Mouse (Mus musculus) heart, embryonic 15.5 days (tissue): Measurements from ENCODE around the gene Gm44805. TPM values are rescaled to one million over a fixed set of nuclear protein-coding genes. Genes with fewer than 3 reads are reported as not detected.
"Not testable (repeated sequence)": the region's sequence is repeated elsewhere in the genome, so short reads cannot be mapped to it uniquely, and the experiment has no call there.

ENCODE experiments used
- ATAC-seq: fragments of 200-750 bp; cut with Nextera tagmentation; replicated peaks from 2 replicates; pipeline ENCODE4 v1.8.0; 2017; ENCODE audit warnings: low read depth, moderate TSS enrichment; ENCODE audit not compliant: insufficient number of reproducible peaks, insufficient read depth, low FRiP score
- H3K27ac ChIP-seq: fragments of 300-500 bp; sonication (generic); 2 replicates; pipeline ENCODE4 v1.5.1; 2015; ENCODE audit warnings: mild to moderate bottlenecking, inconsistent platforms
- H3K27me3 ChIP-seq: fragments of 300-500 bp; sonication (generic); 2 replicates; pipeline ENCODE4 v1.6.1; 2015; ENCODE audit warnings: inconsistent platforms
- H3K36me3 ChIP-seq: fragments of 300-500 bp; sonication (generic); 2 replicates; pipeline ENCODE4 v1.6.1; 2015; ENCODE audit warnings: mild to moderate bottlenecking, inconsistent platforms
- H3K4me1 ChIP-seq: fragments of 300-500 bp; sonication (generic); replicated peaks from 2 replicates; pipeline ENCODE4 v1.6.1; 2015; ENCODE audit warnings: inconsistent platforms
- H3K4me2 ChIP-seq: fragments of 300-500 bp; sonication (generic); 2 replicates; pipeline ENCODE4 v1.6.1; 2015; ENCODE audit warnings: inconsistent platforms, mild to moderate bottlenecking, moderate library complexity
- H3K4me3 ChIP-seq: fragments of 300-500 bp; sonication (generic); 2 replicates; pipeline ENCODE4 v1.5.1; 2015; ENCODE audit warnings: mild to moderate bottlenecking, inconsistent platforms
- H3K9ac ChIP-seq: fragments of 300-500 bp; sonication (generic); 2 replicates; pipeline ENCODE4 v1.6.1; 2015; ENCODE audit warnings: mild to moderate bottlenecking, inconsistent platforms
- H3K9me3 ChIP-seq: fragments of 300-500 bp; sonication (generic); replicated peaks from 2 replicates; pipeline ENCODE4 v1.6.1; 2016; ENCODE audit warnings: inconsistent platforms
- WGBS: fragments of 180-500 bp; shearing (Covaris S2); methylation state at CpG from one replicate; pipeline ENCODE4 v1.1.7; 2015; ENCODE audit warnings: mixed read lengths; 5-methylcytosine and 5-hydroxymethylcytosine counted together
- polyA plus RNA-seq: library from polyadenylated mRNA; unstranded; fragments of >200 nt; fragmentation: Nextera tagmentation; extraction: Ambion mirVana; gene quantifications from 2 replicates; pipeline ENCODE4 v1.2.1, GENCODE M21; 2015

Gm44805 gene
- polyA plus RNA-seq, 1 experiment from 2014 or later, result 0.25 TPM

DNA sequence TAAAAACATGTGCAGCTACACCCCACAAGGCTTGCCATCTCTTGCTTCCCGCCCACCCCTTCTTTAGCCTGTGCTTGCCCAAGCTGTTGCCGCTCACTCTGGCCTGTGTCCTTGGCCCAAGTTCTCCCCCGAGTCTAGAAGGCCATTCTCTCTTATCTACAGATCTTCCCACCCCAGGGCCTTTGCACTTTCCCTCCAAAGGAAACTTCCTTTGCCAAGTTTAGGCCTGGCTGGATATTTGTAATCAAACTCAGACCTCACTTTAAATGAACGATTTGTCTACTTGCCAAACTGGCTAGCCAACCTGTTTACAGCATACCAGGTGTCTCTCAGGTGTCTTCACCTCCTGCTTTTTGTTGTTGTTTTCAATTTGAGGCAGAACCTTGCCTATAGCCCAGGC, 9.6 kb upstream of the Gm44805 start:
- Histone ChIP-seq H3K27me3 (no peaks in the 10 kb centered on the region), H3K4me2 (no peak overlapping the region), H3K9ac (no peak overlapping the region), H3K9me3 (no peaks in the 10 kb centered on the region), H3K4me3 (no peak overlapping the region), H3K36me3 (no peaks in the 10 kb centered on the region), H3K4me1 (peaks cover 36% of the 10 kb centered on the region), H3K27ac (no peak overlapping the region)
- 79% methylated on average over 4 of the region's 4 CpGs for WGBS
- ATAC-seq, result no peak

DNA sequence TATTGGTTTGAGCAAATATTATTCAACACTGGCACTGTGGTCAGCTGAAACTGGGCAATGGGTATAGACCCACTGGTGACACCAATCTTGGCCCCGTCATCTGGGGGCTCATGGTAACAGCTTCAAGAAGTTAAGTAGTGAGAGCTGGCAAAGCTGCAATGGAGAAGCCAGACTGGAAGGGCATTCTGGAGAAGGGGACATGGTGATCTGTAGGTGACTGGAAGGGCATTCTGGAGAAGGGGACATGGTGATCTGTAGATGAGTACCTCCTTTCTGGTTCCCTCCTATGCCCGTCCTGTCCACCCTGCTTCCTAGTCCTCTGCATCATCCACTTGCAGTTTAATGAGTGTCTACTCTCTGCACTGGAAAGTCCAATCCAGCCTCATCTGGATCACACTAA, 7.4 kb upstream of the Gm44805 start:
- H3K4me1 ChIP-seq, result peaks cover 14% of the 10 kb centered on the region
- no peak overlapping the region for H3K4me3 ChIP-seq
- no peak overlapping the region for H3K4me2 ChIP-seq
- ATAC-seq, result no peak
- H3K36me3 ChIP-seq, result no peaks in the 10 kb centered on the region
- H3K27ac ChIP-seq, result no peak overlapping the region
- no peak overlapping the region for H3K9ac ChIP-seq
- H3K9me3 ChIP-seq, result no peaks in the 10 kb centered on the region
- H3K27me3 ChIP-seq, result no peaks in the 10 kb centered on the region
- 86% methylated on average over 2 of the region's 2 CpGs for WGBS

- Histone ChIP-seq H3K36me3 (no peaks in the 10 kb centered on the region), H3K9me3 (no peaks in the 10 kb centered on the region), H3K27ac (no peak overlapping the region), H3K4me2 (no peak overlapping the region), H3K4me3 (no peak overlapping the region), H3K27me3 (no peaks in the 10 kb centered on the region), H3K4me1 (peaks cover 9% of the 10 kb centered on the region), H3K9ac (no peak overlapping the region)
- 88% methylated on average over 10 of the region's 10 CpGs for WGBS
- ATAC-seq, result no peak
These were observed 6.9 kb upstream of the Gm44805 start for GRCm38 (mm10) chr7:19688101-19688500.

- H3K27me3 ChIP-seq, H3K4me2 ChIP-seq, H3K4me3 ChIP-seq, H3K9me3 ChIP-seq, ATAC-seq, H3K9ac ChIP-seq, H3K36me3 ChIP-seq, H3K4me1 ChIP-seq, H3K27ac ChIP-seq: not testable (repeated sequence)
- WGBS, result 44% methylated on average over 8 of the region's 8 CpGs
These were observed 5.8 kb upstream of the Gm44805 start for GRCm38 (mm10) chr7:19686927-19687583.

DNA sequence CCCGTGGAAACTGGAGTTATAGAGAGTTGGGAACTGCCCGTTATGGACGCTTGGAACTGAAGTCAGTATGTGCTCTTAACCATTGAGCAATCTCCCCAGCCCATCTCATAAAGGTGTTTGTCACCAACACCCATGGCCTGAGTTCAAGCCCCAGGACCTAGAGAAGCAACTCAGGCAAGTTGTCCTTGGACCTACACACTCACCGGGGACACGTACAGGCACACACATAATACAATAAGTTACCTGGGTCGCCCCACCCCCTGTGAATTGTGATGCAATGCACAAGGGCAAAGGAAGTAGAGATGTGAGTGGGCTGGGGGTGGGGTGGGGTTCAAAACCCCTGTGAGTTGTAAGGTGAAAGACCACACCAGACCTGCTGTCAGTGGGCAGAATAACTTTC, 5.3 kb upstream of the Gm44805 start:
- Histone ChIP-seq H3K36me3 (no peaks in the 10 kb centered on the region), H3K4me3 (no peak overlapping the region), H3K9me3 (no peaks in the 10 kb centered on the region), H3K4me2 (no peak overlapping the region), H3K27me3 (no peaks in the 10 kb centered on the region), H3K4me1 (0 out of 2 replicates have a peak, but pooled peaks cover under 1% of the 10 kb centered on the region), H3K9ac (no peak overlapping the region), H3K27ac (no peak overlapping the region)
- ATAC-seq, result no peak
- WGBS, result 83% methylated on average over 6 of the region's 6 CpGs

DNA sequence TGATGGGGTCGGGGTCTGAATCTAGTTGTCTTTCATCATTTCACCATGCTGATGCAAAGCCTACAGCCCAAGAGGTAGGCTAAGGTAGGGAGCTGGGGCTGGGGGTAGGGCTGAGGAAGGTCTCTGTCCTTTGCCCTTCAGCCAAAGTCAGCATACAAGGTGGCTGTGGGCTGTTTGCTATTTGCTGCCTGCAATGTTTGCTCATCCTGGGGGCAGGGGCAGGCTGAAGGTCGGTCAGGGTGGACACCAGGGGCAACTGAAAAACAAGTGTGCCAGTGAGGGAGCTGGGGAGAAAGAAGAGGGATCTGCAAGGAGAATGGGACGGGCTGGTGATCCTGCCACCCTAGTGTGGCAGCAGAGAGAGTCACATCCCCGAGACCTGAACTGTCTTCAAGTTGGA, 4.2 kb upstream of the Gm44805 start:
- Histone ChIP-seq H3K36me3 (no peaks in the 10 kb centered on the region), H3K4me2 (no peak overlapping the region), H3K4me3 (no peak overlapping the region), H3K9ac (no peak overlapping the region), H3K9me3 (no peaks in the 10 kb centered on the region), H3K27me3 (no peaks in the 10 kb centered on the region), H3K27ac (no peak overlapping the region), H3K4me1 (peaks cover 5% of the 10 kb centered on the region; the same call in 1 of the 2 replicates)
- no peak for ATAC-seq
- 54% methylated on average over 4 of the region's 4 CpGs for WGBS

DNA sequence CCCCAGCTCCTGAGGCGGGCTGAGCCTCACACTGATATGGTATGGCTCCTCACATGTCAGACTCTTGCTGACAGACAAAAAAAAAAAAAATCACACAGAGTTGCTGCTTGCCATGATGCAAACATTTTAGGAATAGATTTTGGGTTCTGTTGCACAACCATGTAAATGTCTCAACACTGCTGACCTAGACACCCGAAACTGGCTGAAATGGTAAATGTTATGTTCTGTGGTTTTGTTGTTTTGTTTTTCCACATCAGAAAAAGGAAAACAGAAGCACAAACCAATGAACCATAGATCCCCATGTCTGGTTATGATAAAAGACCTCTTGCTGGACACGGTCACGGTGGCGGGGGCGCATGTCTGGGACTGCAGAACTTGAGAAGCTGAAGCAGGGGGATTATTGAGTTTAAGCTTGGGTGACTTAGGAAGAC, 2.6 kb upstream of the Gm44805 start:
- no peak overlapping the region for H3K9ac ChIP-seq
- no peaks in the 10 kb centered on the region for H3K36me3 ChIP-seq
- WGBS, result 85% methylated on average over 6 of the region's 6 CpGs
- no peak overlapping the region for H3K4me3 ChIP-seq
- no peak for ATAC-seq
- no peak overlapping the region for H3K4me2 ChIP-seq
- peaks cover 5% of the 10 kb centered on the region; the same call in 1 of the 2 replicates for H3K4me1 ChIP-seq
- H3K27me3 ChIP-seq, result no peaks in the 10 kb centered on the region
- H3K27ac ChIP-seq, result no peak overlapping the region
- no peaks in the 10 kb centered on the region for H3K9me3 ChIP-seq

- H3K4me2 ChIP-seq, result no peak overlapping the region
- H3K27ac ChIP-seq, result no peak overlapping the region
- no peaks in the 10 kb centered on the region for H3K36me3 ChIP-seq
- H3K4me1 ChIP-seq, result peaks cover 5% of the 10 kb centered on the region; the same call in 1 of the 2 replicates
- H3K4me3 ChIP-seq, result no peak overlapping the region
- H3K27me3 ChIP-seq, result no peaks in the 10 kb centered on the region
- 79% methylated on average over 3 of the region's 3 CpGs for WGBS
- no peak for ATAC-seq
- H3K9me3 ChIP-seq, result no peaks in the 10 kb centered on the region
- H3K9ac ChIP-seq, result no peak overlapping the region
These were observed 1.8 kb upstream of the Gm44805 start for GRCm38 (mm10) chr7:19682979-19683378.

DNA sequence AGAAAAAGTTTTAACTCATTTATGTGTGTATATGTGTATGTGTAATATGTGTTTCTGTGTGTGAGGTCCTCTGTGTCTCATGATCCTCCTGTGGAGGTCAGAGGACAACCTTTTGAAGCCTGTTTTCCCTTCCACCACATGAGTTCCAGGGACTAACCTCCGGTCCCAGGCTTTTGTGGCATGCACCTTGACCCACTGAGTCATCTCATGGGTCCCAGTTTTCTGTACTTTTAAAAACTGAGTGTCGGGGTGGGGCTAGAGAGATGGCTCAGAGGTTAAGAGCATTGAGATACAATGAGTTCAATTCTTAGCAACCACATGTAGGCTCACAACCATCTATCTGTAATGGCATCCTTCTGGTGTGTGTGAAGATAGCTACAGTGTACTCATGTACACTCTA, 521 bp downstream of the Gm44805 start:
- no peaks in the 10 kb centered on the region for H3K27me3 ChIP-seq
- WGBS, result 91% methylated on average over 2 of the region's 2 CpGs
- H3K36me3 ChIP-seq, result no peaks in the 10 kb centered on the region
- ATAC-seq, result no peak
- H3K9ac ChIP-seq, result no peak overlapping the region
- H3K9me3 ChIP-seq, result no peaks in the 10 kb centered on the region
- H3K4me1 ChIP-seq, result peaks cover 5% of the 10 kb centered on the region; the same call in 1 of the 2 replicates
- H3K4me3 ChIP-seq, result no peak overlapping the region
- H3K4me2 ChIP-seq, result no peak overlapping the region
- no peak overlapping the region for H3K27ac ChIP-seq

DNA sequence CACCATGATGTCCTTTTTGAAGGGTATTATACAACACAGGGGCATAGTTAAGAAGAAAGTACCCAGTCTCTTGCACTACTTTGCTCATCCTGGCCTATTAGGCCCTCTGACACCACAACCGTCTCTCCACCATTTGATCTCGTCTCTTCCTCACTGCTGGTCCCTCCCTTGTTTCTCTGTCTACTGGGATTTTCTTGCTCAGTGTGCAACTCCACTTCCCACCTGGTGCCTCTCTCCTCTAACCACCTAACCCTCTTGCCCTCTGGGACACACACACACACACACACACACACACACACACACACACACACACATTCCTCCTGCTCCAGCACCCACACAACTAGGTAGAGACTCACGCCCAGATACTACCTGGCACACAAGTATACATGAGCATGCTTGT, 2.3 kb downstream of the Gm44805 start:
- H3K4me3 ChIP-seq, result no peak overlapping the region
- 79% methylated on average over 3 of the region's 3 CpGs for WGBS
- peaks cover 5% of the 10 kb centered on the region; the same call in 1 of the 2 replicates for H3K4me1 ChIP-seq
- H3K27me3 ChIP-seq, result no peaks in the 10 kb centered on the region
- no peaks in the 10 kb centered on the region for H3K9me3 ChIP-seq
- no peaks in the 10 kb centered on the region for H3K36me3 ChIP-seq
- no peak for ATAC-seq
- no peak overlapping the region for H3K4me2 ChIP-seq
- no peak overlapping the region for H3K9ac ChIP-seq
- H3K27ac ChIP-seq, result no peak overlapping the region

GRCm38 (mm10) chr7:19677872-19678271, 3.4 kb downstream of the Gm44805 start, which contains the start of gene Apoc2:
TSS of gene Apoc2 (minus strand) at chr7:19677941.
- H3K36me3 ChIP-seq, result no peaks in the 10 kb centered on the region
- WGBS, result 64% methylated on average over 8 of the region's 8 CpGs
- no peak within 1 kb of the TSS for H3K27ac ChIP-seq

GRCm38 (mm10) chr7:19676662-19677061, 4.6 kb downstream of the Gm44805 start:
- H3K36me3 ChIP-seq, result no peaks in the 10 kb centered on the region

More at GRCm38 (mm10) chr7:19677872-19678271, 3.4 kb downstream of the Gm44805 start, which contains the start of gene Apoc2:
- Histone ChIP-seq H3K27me3 (no peaks in the 10 kb centered on the region), H3K9me3 (no peaks in the 10 kb centered on the region), H3K4me3 (no peak within 1 kb of the TSS), H3K9ac (no peak within 1 kb of the TSS), H3K4me1 (peaks cover 5% of the 10 kb centered on the region; the same call in 1 of the 2 replicates), H3K4me2 (no peak within 1 kb of the TSS)
- no peak for ATAC-seq

More at GRCm38 (mm10) chr7:19676662-19677061, 4.6 kb downstream of the Gm44805 start:
- Histone ChIP-seq H3K9ac (no peak overlapping the region), H3K9me3 (no peaks in the 10 kb centered on the region), H3K27ac (no peak overlapping the region), H3K27me3 (no peaks in the 10 kb centered on the region), H3K4me2 (no peak overlapping the region), H3K4me3 (no peak overlapping the region), H3K4me1 (peaks cover 5% of the 10 kb centered on the region; the same call in 1 of the 2 replicates)
- no peak for ATAC-seq
- WGBS, result 77% methylated on average over 1 of the region's 1 CpGs
